Mouse (Mus musculus) C2C12 (cell line): ENCODE results near the gene Ppm1h. TPM values are rescaled to one million over a fixed set of nuclear protein-coding genes. Genes with fewer than 3 reads are reported as not detected.
A peak's percentile ranks its signal among the peaks of the same experiment; 100 is the strongest.

Experiments used
- H3K27me3 ChIP-seq: one replicate; pipeline ENCODE4 v1.6.1; 2011; ENCODE audit not compliant: control insufficient read depth, insufficient read depth, insufficient read length
- H3K36me3 ChIP-seq: one replicate; pipeline ENCODE4 v1.6.1; 2011; ENCODE audit not compliant: control insufficient read depth, insufficient read depth
- H3K4me3 ChIP-seq: one replicate; pipeline ENCODE4 v1.5.1; 2011; ENCODE audit warnings: mild to moderate bottlenecking, control low read depth; ENCODE audit not compliant: poor library complexity, insufficient read depth, severe bottlenecking
- H3K79me2 ChIP-seq: one replicate; pipeline ENCODE4 v1.6.1; 2011; ENCODE audit not compliant: control insufficient read depth, insufficient read depth
- H3K79me3 ChIP-seq: one replicate; pipeline ENCODE4 v1.6.1; 2011; ENCODE audit warnings: low read depth, control low read depth
- H3ac ChIP-seq: one replicate; pipeline ENCODE3; 2011; ENCODE audit warnings: low read depth; ENCODE audit not compliant: control insufficient read depth, insufficient read length
- CEBPB ChIP-seq: IDR thresholded peaks from one replicate; pipeline ENCODE4 v1.6.1; 2011; ENCODE audit warnings: low read depth, mild to moderate bottlenecking, control low read depth, moderate library complexity
- CTCF ChIP-seq: IDR thresholded peaks from one replicate; pipeline ENCODE4 v1.5.1; 2011; ENCODE audit not compliant: control insufficient read depth, insufficient read depth, insufficient read length
- FOSL1 ChIP-seq: IDR thresholded peaks from one replicate; pipeline ENCODE4 v1.8.0; 2011; ENCODE audit warnings: mild to moderate bottlenecking, low read length; ENCODE audit not compliant: poor library complexity, insufficient read depth, severe bottlenecking
- MAX ChIP-seq: IDR thresholded peaks from one replicate; pipeline ENCODE4 v1.6.1; 2011; ENCODE audit warnings: mild to moderate bottlenecking, control low read depth
- MYOD1 ChIP-seq: IDR thresholded peaks from one replicate; pipeline ENCODE4 v1.6.1; 2011; ENCODE audit warnings: low read depth; ENCODE audit not compliant: control insufficient read depth, insufficient read length
- MYOG ChIP-seq: IDR thresholded peaks from one replicate; pipeline ENCODE4 v1.6.1; 2011; ENCODE audit not compliant: control insufficient read depth, insufficient read length; ENCODE audit errors: extremely low read depth
- USF1 ChIP-seq: IDR thresholded peaks from one replicate; pipeline ENCODE4 v1.6.1; 2011; ENCODE audit warnings: low read depth, mild to moderate bottlenecking, control low read depth, moderate library complexity
- polyA plus RNA-seq: library from polyadenylated mRNA; unstranded; fragments of >200 nt; fragmentation: generic; extraction: Trizol; gene quantifications from one replicate; pipeline ENCODE4 v1.2.1, GENCODE M21; 2012; ENCODE audit warnings: missing spikeins

The Ppm1h gene
- polyA plus RNA-seq, 1 experiment: 0.06 TPM

DNA sequence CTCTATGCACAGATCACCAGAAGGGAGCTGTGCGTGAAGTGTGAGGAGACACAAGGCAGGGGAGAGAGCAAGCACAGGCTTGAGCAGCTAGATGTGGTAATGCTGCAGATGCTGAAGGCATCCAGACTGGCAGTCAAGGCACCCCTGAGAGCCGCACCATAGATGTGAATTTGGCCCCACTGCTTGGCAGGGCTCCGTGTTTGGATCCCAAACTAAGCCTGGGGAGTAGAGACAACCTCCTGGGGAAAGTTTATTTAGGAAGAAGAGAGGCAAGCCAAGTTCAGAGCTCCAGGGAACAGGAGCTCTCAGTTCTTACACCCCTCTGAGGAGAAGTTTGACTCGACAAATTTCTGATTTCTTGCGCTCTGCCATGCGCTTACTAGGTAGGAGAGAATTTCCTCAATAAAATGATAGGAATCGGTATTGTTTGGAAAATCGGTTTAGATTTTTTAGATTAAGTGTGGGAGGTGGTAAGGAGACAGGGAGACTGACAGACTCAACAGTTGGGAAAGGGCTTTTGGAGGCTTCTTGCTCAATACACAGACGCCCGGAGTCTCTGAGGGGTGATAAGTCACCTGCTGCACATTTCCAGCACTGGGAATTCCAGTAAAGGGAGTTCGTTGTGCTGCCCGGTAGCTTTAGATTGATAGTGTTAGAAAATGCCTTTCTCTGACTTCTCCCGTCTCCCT lies 89.8 kb downstream of the Ppm1h start:
- Histone ChIP-seq H3K4me3 (no peak overlapping the region), H3K79me2 (no peaks in the 10 kb centered on the region), H3ac (no peak overlapping the region), H3K79me3 (no peaks in the 10 kb centered on the region), H3K27me3 (peaks cover 19% of the 10 kb centered on the region), H3K36me3 (no peaks in the 10 kb centered on the region)
- TF ChIP-seq USF1 (no peak), CEBPB (no peak), MYOD1 (no peak), MAX (no peak), CTCF (no peak), FOSL1 (no peak), MYOG (no peak)

DNA sequence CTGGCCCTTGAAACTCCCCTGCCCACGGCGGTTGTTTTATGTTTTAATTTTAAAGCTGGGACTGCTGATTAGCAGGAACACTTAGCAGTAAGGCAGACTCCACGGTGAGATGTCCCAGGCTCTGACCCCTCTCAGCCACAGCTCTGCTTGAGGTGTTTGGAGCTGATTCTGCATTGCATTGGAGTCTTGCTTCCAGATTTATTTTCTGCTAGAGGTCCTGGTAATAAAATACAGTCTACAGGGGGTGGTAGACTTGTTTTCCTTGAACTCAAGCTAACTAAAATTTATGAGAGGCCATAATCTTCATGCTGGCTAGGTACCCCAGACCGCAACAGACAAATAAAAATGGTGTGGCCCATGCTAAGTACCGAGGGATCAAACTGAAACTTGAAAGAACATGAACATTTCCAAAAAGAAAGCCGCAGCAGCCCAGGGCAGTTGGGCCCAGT lies 90.4 kb downstream of the Ppm1h start:
- Histone ChIP-seq H3ac (no peak overlapping the region), H3K27me3 (peaks cover 19% of the 10 kb centered on the region), H3K36me3 (no peaks in the 10 kb centered on the region), H3K79me3 (no peaks in the 10 kb centered on the region), H3K79me2 (no peaks in the 10 kb centered on the region), H3K4me3 (no peak overlapping the region)
- no peak for TF ChIP-seq USF1
- no peak for TF ChIP-seq MAX
- no peak for TF ChIP-seq CEBPB
- no peak for TF ChIP-seq CTCF
- TF ChIP-seq MYOD1: no peak
- TF ChIP-seq MYOG: no peak
- no peak for TF ChIP-seq FOSL1

DNA sequence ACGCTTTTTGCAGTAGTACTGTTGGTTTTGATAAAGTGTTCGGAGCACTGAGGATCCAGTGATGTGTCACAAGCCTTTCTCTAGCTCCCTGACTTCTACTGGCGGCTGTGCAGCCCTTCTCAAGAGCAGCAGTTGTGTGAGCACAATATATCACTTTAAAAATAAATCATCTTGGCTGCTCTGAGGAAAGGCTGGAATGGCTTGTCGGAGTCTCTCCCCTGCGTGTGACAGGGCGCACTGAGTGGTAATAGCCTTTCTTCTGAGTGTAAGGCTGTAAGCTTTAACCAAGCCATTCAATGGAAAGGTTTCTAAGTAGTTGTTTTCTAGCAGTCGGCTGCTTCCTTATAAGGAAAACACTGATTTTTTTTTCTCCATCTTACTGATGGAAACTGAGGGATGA lies 91.8 kb downstream of the Ppm1h start:
- TF ChIP-seq USF1: no peak
- TF ChIP-seq MYOG: no peak
- no peak for TF ChIP-seq MYOD1
- Histone ChIP-seq H3K4me3 (no peak overlapping the region), H3K36me3 (no peaks in the 10 kb centered on the region), H3K79me2 (no peaks in the 10 kb centered on the region), H3ac (no peak overlapping the region), H3K27me3 (peaks cover 14% of the 10 kb centered on the region), H3K79me3 (no peaks in the 10 kb centered on the region)

DNA sequence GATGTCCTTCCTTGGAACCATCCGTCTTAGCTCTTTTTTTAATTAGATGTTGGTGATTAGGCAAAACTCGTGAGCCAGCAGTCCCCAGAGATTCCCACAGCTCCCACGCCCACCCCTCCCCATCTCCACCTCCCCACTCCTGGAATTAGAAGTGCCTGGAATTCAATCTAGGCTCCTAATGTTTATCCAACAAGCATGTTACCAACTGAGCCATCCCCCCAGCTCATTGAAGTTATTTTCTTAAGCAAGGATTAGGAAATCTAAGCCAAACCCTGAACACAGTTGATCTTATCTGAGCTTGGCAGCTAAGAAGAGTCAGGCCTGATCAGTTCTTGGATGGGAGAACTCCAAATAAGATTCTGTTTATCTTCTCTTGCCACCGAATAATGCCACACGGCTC lies 92.4 kb downstream of the Ppm1h start:
- H3K4me3 ChIP-seq: no peak overlapping the region
- H3K27me3 ChIP-seq: peaks cover 13% of the 10 kb centered on the region
- H3K79me2 ChIP-seq: no peaks in the 10 kb centered on the region
- TF ChIP-seq MAX (no peak), FOSL1 (no peak), CEBPB (no peak), CTCF (no peak), USF1 (no peak), MYOD1 (no peak), MYOG (no peak)
- H3ac ChIP-seq: no peak overlapping the region
- H3K79me3 ChIP-seq: no peaks in the 10 kb centered on the region
- no peaks in the 10 kb centered on the region for H3K36me3 ChIP-seq

DNA sequence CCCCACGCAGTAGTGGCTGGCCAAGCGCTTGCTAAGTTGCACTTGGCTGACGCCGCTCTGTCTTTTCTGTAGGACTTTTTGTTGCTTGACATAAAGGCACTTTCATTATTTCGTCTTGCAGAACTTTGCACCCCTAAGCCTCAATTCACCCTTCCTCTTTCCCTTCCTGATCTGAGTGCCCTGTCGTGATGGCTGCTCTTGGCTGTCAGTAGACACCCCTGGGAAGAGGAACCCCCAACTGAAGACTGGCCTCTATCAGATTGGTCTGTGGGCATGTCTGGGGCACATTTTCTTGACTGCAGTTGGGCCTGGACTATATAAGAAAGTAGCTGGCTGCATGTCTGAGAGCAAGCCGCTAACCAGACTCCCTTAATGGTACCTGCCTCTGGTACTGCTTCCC lies 95.6 kb downstream of the Ppm1h start:
- Histone ChIP-seq H3K4me3 (no peak overlapping the region), H3K36me3 (no peaks in the 10 kb centered on the region), H3ac (no peak overlapping the region), H3K79me3 (no peaks in the 10 kb centered on the region), H3K79me2 (no peaks in the 10 kb centered on the region), H3K27me3 (no peaks in the 10 kb centered on the region)
- TF ChIP-seq CEBPB: no peak
- TF ChIP-seq MYOD1: no peak
- no peak for TF ChIP-seq USF1
- no peak for TF ChIP-seq CTCF
- no peak for TF ChIP-seq MAX
- TF ChIP-seq MYOG: no peak
- TF ChIP-seq FOSL1: no peak

DNA sequence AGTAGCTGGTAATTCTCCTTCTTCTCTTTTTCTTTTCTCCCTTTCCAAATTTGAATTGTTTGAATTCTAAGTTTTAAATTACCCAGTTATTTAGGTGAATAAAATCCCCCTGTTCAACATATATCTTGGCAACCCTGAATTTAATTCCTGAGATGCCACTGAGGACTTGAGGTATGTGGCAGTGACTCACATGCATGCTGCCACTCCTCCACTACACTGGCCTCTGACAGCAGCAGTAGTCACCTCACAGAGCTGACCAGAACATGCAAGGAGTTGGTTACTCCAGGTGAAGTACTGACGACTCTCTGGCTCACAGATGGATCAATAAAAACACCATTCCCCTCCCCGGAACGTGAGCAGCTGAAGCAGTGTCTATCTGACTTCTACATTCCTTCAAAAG lies 98.9 kb downstream of the Ppm1h start:
- H3K79me2 ChIP-seq: no peaks in the 10 kb centered on the region
- H3K4me3 ChIP-seq: no peak overlapping the region
- H3K79me3 ChIP-seq: no peaks in the 10 kb centered on the region
- TF ChIP-seq MYOD1 (no peak), CEBPB (no peak), FOSL1 (peak; percentile 22), CTCF (no peak), MAX (no peak), USF1 (no peak), MYOG (no peak)
- no peaks in the 10 kb centered on the region for H3K36me3 ChIP-seq
- H3K27me3 ChIP-seq: no peaks in the 10 kb centered on the region
- no peak overlapping the region for H3ac ChIP-seq
